Mouse (Mus musculus) heart, postnatal 10 days (tissue): ENCODE measurements around the gene Atg5. TPM values are rescaled to one million over a fixed set of nuclear protein-coding genes. Genes with fewer than 3 reads are reported as not detected.
A peak's percentile ranks its signal among the peaks of the same experiment; 100 is the strongest.

Experiments used
- DNase-seq, 2 experiments: peaks; one replicate each; pipeline ENCODE4 v3.0.0; 2021
- intact Hi-C: fragments of 180-260 bp; cut with DNase I; formaldehyde crosslinking; loops from one replicate; pipeline ENCODE4 v1.15.1; 2025
- microRNA-seq, 2 experiments: library from miRNA; unstranded; fragments of <30 nt; microRNA quantifications; one replicate each; pipeline ENCODE4 v1.2.0; 2022
- total RNA-seq, 2 experiments: library from RNA; stranded (reverse); gene quantifications; 2 replicates each; pipeline ENCODE4 v1.2.3; 2021

The Atg5 gene
- total RNA-seq, 2 experiments from 2014 or later, result 16.9 to 20.5 TPM

- DNase-seq, result peak; percentile 72 to 73
- intact Hi-C loops, result no loop called here
Observed at GRCm38 (mm10) chr10:44381397-44381796, 113.2 kb downstream of the Atg5 start.

GRCm38 (mm10) chr10:44381948-44382347 is 113.8 kb downstream of the Atg5 start:
- intact Hi-C loops, result no loop called here
- DNase-seq, result no peak

- intact Hi-C loops, result no loop called here
- DNase-seq, result no peak
Observed at GRCm38 (mm10) chr10:44383213-44383612, 115.1 kb downstream of the Atg5 start.

- intact Hi-C loops, result no loop called here
- DNase-seq, result no peak
Observed at GRCm38 (mm10) chr10:44385227-44385626, 117.1 kb downstream of the Atg5 start.

- no peak for DNase-seq
- intact Hi-C loops, result no loop called here
Observed at GRCm38 (mm10) chr10:44388706-44389233, 120.6 kb downstream of the Atg5 start.

- intact Hi-C loops, result no loop called here
- no peak for DNase-seq
Observed at GRCm38 (mm10) chr10:44390286-44390685, 122.1 kb downstream of the Atg5 start.

- intact Hi-C loops, result no loop called here
- no peak for DNase-seq
Observed at GRCm38 (mm10) chr10:44391509-44392290, 123.5 kb downstream of the Atg5 start.

GRCm38 (mm10) chr10:44392855-44393254 is 124.7 kb downstream of the Atg5 start:
- intact Hi-C loops, result no loop called here
- no peak for DNase-seq

- DNase-seq, result no peak
- intact Hi-C loops, result no loop called here
Observed at GRCm38 (mm10) chr10:44400119-44400518, 132.0 kb downstream of the Atg5 start.

GRCm38 (mm10) chr10:44400602-44401001 is 132.4 kb downstream of the Atg5 start:
- DNase-seq, result no peak
- intact Hi-C loops, result no loop called here

- peak in 1 of 2 experiments; percentile 22 for DNase-seq
- intact Hi-C loops, result no loop called here
Observed at GRCm38 (mm10) chr10:44401600-44401999, 133.4 kb downstream of the Atg5 start.

- intact Hi-C loops, result no loop called here
- DNase-seq, result peak; percentile 28 to 33
Observed at GRCm38 (mm10) chr10:44403415-44403814, 135.3 kb downstream of the Atg5 start.

- intact Hi-C loops, result no loop called here
- DNase-seq, result no peak
Observed at GRCm38 (mm10) chr10:44409054-44409453, 140.9 kb downstream of the Atg5 start.

GRCm38 (mm10) chr10:44409958-44410357 is 141.8 kb downstream of the Atg5 start:
- no peak for DNase-seq
- intact Hi-C loops, result no loop called here

Small RNAs within 50 kb of the gene (microRNA-seq; reads per million reads assigned to microRNA genes)
- 0.70 to 1.9 reads per million in 2 experiments for gene Mir1929

Other genes starting within 250 kb of the Atg5 start
- 1 to 10 TPM; 1.8 to 2.1 TPM for gene Crybg1, start 119.5 kb upstream of the Atg5 start, total RNA-seq